ENCODE assay signal across 24 mouse cellular contexts in the genomic region with DNA sequence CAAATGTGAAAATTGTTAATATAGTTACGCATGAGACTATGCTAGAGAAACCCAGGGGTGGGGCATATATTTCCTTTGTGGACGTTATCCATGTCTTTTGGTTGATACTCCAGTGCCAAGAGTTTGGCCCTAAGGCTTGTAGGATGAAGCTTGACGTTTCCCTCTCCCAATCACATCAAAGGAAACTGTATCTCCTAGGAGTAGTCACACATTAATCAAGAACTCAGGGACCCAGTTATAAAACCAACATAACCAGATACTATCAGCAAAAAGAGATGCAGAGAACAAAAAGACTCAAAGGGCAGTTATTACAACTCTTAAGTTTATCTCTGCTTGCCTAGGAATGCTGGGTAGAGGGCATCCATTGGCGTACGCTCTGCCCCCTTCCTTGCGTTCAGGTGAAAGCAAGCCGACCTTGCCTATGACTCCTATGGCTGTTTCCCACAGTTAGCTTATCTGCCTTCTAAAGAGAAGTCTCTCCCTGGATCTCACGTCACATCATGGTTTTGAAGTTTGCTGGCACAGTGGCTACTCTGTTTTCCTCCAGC.
"Had no signal": no experiment of that assay in that cellular context is flagged by ENCODE, and none has a peak within 500 bp of the region (broad histone marks: within the 10 kb centered on the region; RNA-seq: fewer than 3 reads in every experiment).

No protein-coding gene starts in this region.

- H3K4me1 ChIP-seq: hindbrain, embryonic 13.5 days; hindbrain, embryonic 15.5 days; kidney, embryonic 15.5 days; limb, embryonic 13.5 days; limb, embryonic 15.5 days; liver, embryonic 12.5 days had no signal

- ATAC-seq: liver, embryonic 12.5 days had no signal

- H3K36me3 ChIP-seq: heart, embryonic 13.5 days; heart, embryonic 15.5 days; hindbrain, embryonic 13.5 days; hindbrain, embryonic 15.5 days; kidney, embryonic 15.5 days; limb, embryonic 13.5 days; limb, embryonic 15.5 days; liver, embryonic 12.5 days had no signal

- H3K4me2 ChIP-seq: heart, embryonic 11.5 days; heart, embryonic 13.5 days; heart, embryonic 15.5 days; hindbrain, embryonic 13.5 days; hindbrain, embryonic 15.5 days; kidney, embryonic 15.5 days; limb, embryonic 13.5 days; limb, embryonic 15.5 days; liver, embryonic 12.5 days had no signal

- DNase-seq: gastrocnemius, postnatal 14 days; gastrocnemius, postnatal 36 days; heart, adult 2 months; heart, postnatal 14 days; heart, postnatal 36 days; kidney, adult 11 months; kidney, adult 2 months; kidney, adult 9 months; kidney, postnatal 14 days; kidney, postnatal 36 days; layer of hippocampus, adult 9-11 months; layer of hippocampus, postnatal 36 days; left cerebral cortex, postnatal 4 days had no signal

- H3K4me3 ChIP-seq: heart, adult 2 months; heart, embryonic 13.5 days; heart, embryonic 15.5 days; hindbrain, embryonic 13.5 days; hindbrain, embryonic 15.5 days; kidney, embryonic 15.5 days; limb, embryonic 13.5 days; limb, embryonic 15.5 days; liver, embryonic 12.5 days had no signal

- H3K9me3 ChIP-seq: heart, embryonic 13.5 days; heart, embryonic 15.5 days; hindbrain, embryonic 13.5 days; hindbrain, embryonic 15.5 days; kidney, embryonic 15.5 days; limb, embryonic 13.5 days; limb, embryonic 15.5 days had no signal

- H3K27me3 ChIP-seq: heart, embryonic 13.5 days; heart, embryonic 15.5 days; hindbrain, embryonic 13.5 days; hindbrain, embryonic 15.5 days; kidney, embryonic 15.5 days; limb, embryonic 13.5 days; limb, embryonic 15.5 days; liver, embryonic 12.5 days had no signal

- H3K27ac ChIP-seq: heart, adult 2 months; heart, embryonic 13.5 days; heart, embryonic 15.5 days; hindbrain, embryonic 13.5 days; hindbrain, embryonic 15.5 days; hindbrain, postnatal 0 days; kidney, embryonic 15.5 days; kidney, postnatal 0 days; limb, embryonic 13.5 days; limb, embryonic 15.5 days; liver, embryonic 12.5 days had no signal

- H3K9ac ChIP-seq: heart, embryonic 13.5 days; heart, embryonic 15.5 days; hindbrain, embryonic 13.5 days; hindbrain, embryonic 15.5 days; kidney, embryonic 15.5 days; limb, embryonic 13.5 days; limb, embryonic 15.5 days; liver, embryonic 12.5 days had no signal
